Mouse (Mus musculus) small intestine, adult 2 months (tissue): Measurements from ENCODE around the gene Erfe.

Experiments used
- CTCF ChIP-seq: fragments of 200-500 bp; IDR thresholded peaks from 2 replicates; pipeline ENCODE4 v1.5.1; 2012; ENCODE audit warnings: low read depth, mild to moderate bottlenecking, control low read depth, inconsistent platforms, low read length, moderate library complexity, mixed read lengths; ENCODE audit not compliant: insufficient replicate concordance, insufficient read length; ENCODE audit errors: extremely low read depth
- POLR2A ChIP-seq: fragments of 200-500 bp; IDR thresholded peaks from 2 replicates; pipeline ENCODE4 v1.6.1; 2012; ENCODE audit warnings: low read depth, mild to moderate bottlenecking, control low read depth, inconsistent platforms, low read length, moderate library complexity

DNA sequence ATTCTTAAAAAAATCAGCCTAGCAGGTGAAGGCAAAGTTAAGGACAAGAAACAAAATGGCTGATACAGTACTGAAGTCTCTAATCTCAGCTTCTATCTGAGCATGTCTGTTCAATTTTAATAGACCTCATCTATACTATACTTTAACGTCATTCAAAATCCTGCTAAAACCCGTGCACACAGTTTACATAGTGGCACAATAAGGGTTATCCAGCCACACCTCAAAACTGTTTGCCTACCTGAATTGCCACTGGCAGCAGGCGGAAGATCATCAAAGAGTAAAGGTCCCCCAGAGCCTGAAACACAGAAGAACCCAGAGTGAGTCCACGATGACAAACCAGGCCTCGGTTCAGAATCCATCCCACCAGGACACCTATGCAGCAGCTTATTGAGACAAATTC, 24.1 kb downstream of the Erfe start:
- TF ChIP-seq CTCF: no peak
- no peak for TF ChIP-seq POLR2A
